Comparison of ENCODE assay signal across 13 mouse cellular contexts in the genomic region with DNA sequence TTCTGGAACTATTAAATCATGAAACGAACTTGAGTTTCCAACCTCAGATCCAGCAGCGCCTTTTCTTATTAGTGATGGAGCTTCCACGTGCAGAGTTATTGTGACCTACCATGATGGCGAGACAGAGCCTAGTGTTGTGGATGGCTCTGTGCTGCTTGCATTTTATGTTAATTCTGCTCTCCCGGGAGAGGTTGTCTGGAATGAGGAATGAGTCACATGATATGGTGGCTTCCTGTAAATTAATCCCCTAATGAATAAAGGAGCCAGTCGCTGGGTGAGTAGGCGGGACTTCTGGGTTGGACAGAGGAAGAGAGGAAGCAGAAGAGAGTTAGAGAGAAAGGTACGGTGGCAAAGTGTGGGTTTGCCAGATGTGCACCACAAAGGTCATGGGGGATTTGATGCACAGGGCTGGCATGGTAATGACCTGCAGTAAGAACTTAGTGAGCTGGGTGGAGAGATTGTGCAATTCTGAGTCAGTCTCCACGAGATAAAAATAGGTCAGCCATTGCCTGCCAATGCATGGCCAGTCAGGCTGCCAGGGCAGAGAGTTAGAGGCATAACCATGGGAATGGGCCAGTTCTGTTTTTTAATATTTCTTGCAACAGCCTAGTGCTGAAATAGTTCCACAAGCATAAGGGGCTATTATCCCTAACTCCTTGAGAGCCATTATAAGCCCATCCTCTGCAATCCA.
DNase-seq lines count a peak whose midpoint lies in the region; ATAC-seq and TF ChIP-seq lines count a peak whose summit lies in the region.
"Had no signal": no experiment of that assay in that cellular context is flagged by ENCODE, and none has a peak within 500 bp of the region (broad histone marks: within the 10 kb centered on the region; RNA-seq: fewer than 3 reads in every experiment).

No protein-coding gene starts in this region.

- TF ChIP-seq CTCF in lung, postnatal 0 days (IDR thresholded peaks at IDR 0.05): no peak

- no peaks in the 10 kb centered on the region for H3K27me3 ChIP-seq in heart, embryonic 10.5 days (ENCODE audit: insufficient read depth, poor library complexity, severe bottlenecking)
- H3K27me3 ChIP-seq in lung, postnatal 0 days (replicated peaks; ENCODE audit: insufficient read depth, low read length): no peaks in the 10 kb centered on the region
- H3K27me3 ChIP-seq: limb, embryonic 15.5 days had no signal

- H3K4me1 ChIP-seq in heart, embryonic 10.5 days: no peaks in the 10 kb centered on the region
- H3K4me1 ChIP-seq in lung, postnatal 0 days (ENCODE audit: insufficient read depth, low read depth, low read length): no peaks in the 10 kb centered on the region
- H3K4me1 ChIP-seq: limb, embryonic 15.5 days had no signal

- H3K36me3 ChIP-seq in heart, embryonic 10.5 days: no peaks in the 10 kb centered on the region
- H3K36me3 ChIP-seq in lung, postnatal 0 days (ENCODE audit: insufficient read depth, low read length): no peaks in the 10 kb centered on the region
- H3K36me3 ChIP-seq: limb, embryonic 15.5 days had no signal

- H3K9ac ChIP-seq in lung, postnatal 0 days (replicated peaks; ENCODE audit: low read depth): no peak overlapping the region
- H3K9ac ChIP-seq: limb, embryonic 15.5 days had no signal

- H3K27ac ChIP-seq in heart, embryonic 10.5 days: no peak overlapping the region
- H3K27ac ChIP-seq in lung, postnatal 0 days (ENCODE audit: low read length): no peak overlapping the region
- H3K27ac ChIP-seq: limb, embryonic 15.5 days had no signal

- no peak overlapping the region for H3K4me3 ChIP-seq in heart, embryonic 10.5 days
- no peak overlapping the region for H3K4me3 ChIP-seq in lung, postnatal 0 days (ENCODE audit: low read depth, low read length)
- H3K4me3 ChIP-seq: limb, embryonic 15.5 days had no signal

- peak; percentile 89 for DNase-seq in heart, adult 11 months
- DNase-seq in heart, embryonic 10.5 days (ENCODE audit: low spot score): no peak
- peak; percentile 90 for DNase-seq in MN1 (ENCODE audit: low spot score)
- peak; percentile 49 to 67 for DNase-seq in adrenal gland, postnatal 36 days
- peak; percentile 87 for DNase-seq in fibroblast of lung, adult 2 months (ENCODE audit: low read depth)
- DNase-seq in layer of hippocampus, adult 8-10 months (ENCODE audit: low spot score in 2 of 2): no peak
- no peak for DNase-seq in lung, postnatal 0 days (ENCODE audit: low spot score)
- DNase-seq: kidney, adult 18-20 months; lung, postnatal 14 days; retina, postnatal 1 day had no signal

- no peak for TF ChIP-seq EP300 in lung, postnatal 0 days (IDR thresholded peaks at IDR 0.05)

- no peak for ATAC-seq in frontal cortex, adult (ENCODE audit: low TSS enrichment)
- ATAC-seq in lung, postnatal 0 days: no peak
- ATAC-seq: forebrain, embryonic 14.5 days had no signal

- 71% methylated on average over 9 of the region's 9 CpGs for WGBS in heart, embryonic 10.5 days
- 72% methylated on average over 9 of the region's 9 CpGs for WGBS in lung, postnatal 0 days

- no peaks in the 10 kb centered on the region for H3K9me3 ChIP-seq in heart, embryonic 10.5 days
- H3K9me3 ChIP-seq in lung, postnatal 0 days (ENCODE audit: low read length): no peaks in the 10 kb centered on the region
- H3K9me3 ChIP-seq: limb, embryonic 15.5 days had no signal

- no peak overlapping the region for H3K4me2 ChIP-seq in lung, postnatal 0 days (replicated peaks; ENCODE audit: low read depth, low read length)
- H3K4me2 ChIP-seq: limb, embryonic 15.5 days had no signal

Comparison
In these comparisons a context has a peak if more than half of its experiments do, and no peak if none do; other contexts are left out.
1. DNase-seq: peak in heart, adult 11 months (single experiment), MN1 (single experiment), adrenal gland, postnatal 36 days (2 of 2) and fibroblast of lung, adult 2 months (single experiment); none in heart, embryonic 10.5 days (single experiment), layer of hippocampus, adult 8-10 months (0 of 2) and lung, postnatal 0 days (single experiment).